Mouse (Mus musculus) cerebellum, adult (tissue): ENCODE data around the gene Pcsk7.
A peak's percentile ranks its signal among the peaks of the same experiment; 100 is the strongest.

ENCODE experiments used
- ATAC-seq: cut with Nextera tagmentation; 2 replicates; pipeline ENCODE4 v1.9.2; 2017; ENCODE audit warnings: mild to moderate bottlenecking, moderate library complexity, mixed read lengths; ENCODE audit not compliant: insufficient number of reproducible peaks, low FRiP score, low TSS enrichment

The Pcsk7 gene

GRCm38 (mm10) chr9:45938088-45938487 lies 31.8 kb downstream of the Pcsk7 start:
- no peak for ATAC-seq

- no peak for ATAC-seq
These were observed 32.8 kb downstream of the Pcsk7 start for GRCm38 (mm10) chr9:45938952-45939637.

GRCm38 (mm10) chr9:45939794-45940193 lies 33.5 kb downstream of the Pcsk7 start:
- no peak for ATAC-seq

- ATAC-seq = no peak
These were observed 35.1 kb downstream of the Pcsk7 start for GRCm38 (mm10) chr9:45941329-45941888.

- ATAC-seq = no peak
These were observed 36.2 kb downstream of the Pcsk7 start for GRCm38 (mm10) chr9:45942464-45942863.

GRCm38 (mm10) chr9:45942916-45943315 lies 36.6 kb downstream of the Pcsk7 start:
- ATAC-seq = no peak

GRCm38 (mm10) chr9:45943628-45944505 lies 37.6 kb downstream of the Pcsk7 start:
- ATAC-seq = 0 out of 2 replicates have a peak, but pooled peaks have one; percentile 22

GRCm38 (mm10) chr9:45944506-45945400 lies 38.5 kb downstream of the Pcsk7 start:
- 0 out of 2 replicates have a peak, but pooled peaks have one; percentile 12 for ATAC-seq

GRCm38 (mm10) chr9:45945721-45946120 lies 39.4 kb downstream of the Pcsk7 start:
- ATAC-seq = 0 out of 2 replicates have a peak, but pooled peaks have one; percentile 32

- ATAC-seq = no peak
These were observed 40.0 kb downstream of the Pcsk7 start for GRCm38 (mm10) chr9:45946182-45946871.

- no peak for ATAC-seq
These were observed 40.5 kb downstream of the Pcsk7 start for GRCm38 (mm10) chr9:45946872-45947183.

- no peak for ATAC-seq
These were observed 45.8 kb downstream of the Pcsk7 start for GRCm38 (mm10) chr9:45952057-45952456.

- no peak for ATAC-seq
These were observed 46.6 kb downstream of the Pcsk7 start for GRCm38 (mm10) chr9:45952890-45953289.

GRCm38 (mm10) chr9:45953511-45954293 lies 47.4 kb downstream of the Pcsk7 start:
- ATAC-seq = no peak

- peak; percentile 46; the same call in 1 of the 2 replicates for ATAC-seq
These were observed 48.2 kb downstream of the Pcsk7 start for GRCm38 (mm10) chr9:45954294-45955106.

- peak; percentile 87 for ATAC-seq
These were observed 49.0 kb downstream of the Pcsk7 start, which contains the start of gene Sidt2 for GRCm38 (mm10) chr9:45955107-45955963. TSS of gene Sidt2 (minus strand) at chr9:45955258.
